Mouse (Mus musculus) midbrain, postnatal 0 days (tissue): ENCODE measurements around the gene Pcca. TPM values are rescaled to one million over a fixed set of nuclear protein-coding genes. Genes with fewer than 3 reads are reported as not detected.

Experiments used
- ATAC-seq: fragments of 200-750 bp; cut with Nextera tagmentation; 2 replicates; pipeline ENCODE4 v1.8.0; 2017; ENCODE audit warnings: moderate number of reproducible peaks, mild to moderate bottlenecking, moderate TSS enrichment, moderate library complexity; ENCODE audit not compliant: low FRiP score
- DNase-seq: peaks from one replicate; pipeline ENCODE4 v3.0.0-alpha.2; 2015; ENCODE audit warnings: low spot score
- H3K27ac ChIP-seq: fragments of 300-500 bp; sonication (generic); 2 replicates; pipeline ENCODE4 v1.5.1; 2014; ENCODE audit warnings: low read depth, mild to moderate bottlenecking, low read length, mixed read lengths
- H3K27me3 ChIP-seq: fragments of 300-500 bp; sonication (generic); 2 replicates; pipeline ENCODE4 v1.6.1; 2014; ENCODE audit warnings: low read length, control low read depth, mixed read lengths; ENCODE audit not compliant: insufficient read depth
- H3K36me3 ChIP-seq: fragments of 300-500 bp; sonication (generic); 2 replicates; pipeline ENCODE4 v1.6.1; 2014; ENCODE audit warnings: low read length, control low read depth, mixed read lengths; ENCODE audit not compliant: insufficient read depth
- H3K4me1 ChIP-seq: fragments of 300-500 bp; sonication (generic); 2 replicates; pipeline ENCODE4 v1.6.1; 2014; ENCODE audit warnings: mild to moderate bottlenecking, control low read depth, antibody characterized with exemption, low read length, mixed read lengths; ENCODE audit not compliant: insufficient read depth
- H3K4me2 ChIP-seq: fragments of 300-500 bp; sonication (generic); 2 replicates; pipeline ENCODE4 v1.6.1; 2014; ENCODE audit warnings: low read depth, mild to moderate bottlenecking, low read length, mixed read lengths; ENCODE audit not compliant: poor library complexity, severe bottlenecking
- H3K4me3 ChIP-seq: fragments of 300-500 bp; sonication (generic); 2 replicates; pipeline ENCODE4 v1.5.1; 2014; ENCODE audit warnings: low read depth, mild to moderate bottlenecking, low read length, moderate library complexity
- H3K9ac ChIP-seq: fragments of 300-500 bp; sonication (generic); replicated peaks from 2 replicates; pipeline ENCODE4 v1.6.1; 2014; ENCODE audit warnings: mild to moderate bottlenecking, low read length, moderate library complexity, mixed read lengths; ENCODE audit not compliant: poor library complexity, severe bottlenecking
- H3K9me3 ChIP-seq: fragments of 300-500 bp; sonication (generic); 2 replicates; pipeline ENCODE4 v1.6.1; 2016; ENCODE audit warnings: low read length, control low read depth
- CTCF ChIP-seq: IDR thresholded peaks from 2 replicates; pipeline ENCODE4 v1.5.1; 2016; ENCODE audit warnings: antibody characterized with exemption, mild to moderate bottlenecking
- WGBS: fragments of 180-500 bp; shearing (Covaris S2); extraction: QIAGEN DNeasy Blood & Tissue Kit; methylation state at CpG from one replicate; pipeline ENCODE4 v1.1.7; 2014; 5-methylcytosine and 5-hydroxymethylcytosine counted together
- polyA plus RNA-seq: library from polyadenylated mRNA; unstranded; fragments of >200 nt; fragmentation: Nextera tagmentation; extraction: Ambion mirVana; gene quantifications from 2 replicates; pipeline ENCODE4 v1.2.1, GENCODE M21; 2015
- total RNA-seq: library from RNA; depleted of rRNA; stranded (reverse); fragments of >200 nt; gene quantifications from 2 replicates; pipeline ENCODE4 v1.2.3, GENCODE M21; 2014

Pcca gene
- total and polyA plus RNA-seq, 2 experiments from 2014 or later = 16.7 to 27.2 TPM

DNA sequence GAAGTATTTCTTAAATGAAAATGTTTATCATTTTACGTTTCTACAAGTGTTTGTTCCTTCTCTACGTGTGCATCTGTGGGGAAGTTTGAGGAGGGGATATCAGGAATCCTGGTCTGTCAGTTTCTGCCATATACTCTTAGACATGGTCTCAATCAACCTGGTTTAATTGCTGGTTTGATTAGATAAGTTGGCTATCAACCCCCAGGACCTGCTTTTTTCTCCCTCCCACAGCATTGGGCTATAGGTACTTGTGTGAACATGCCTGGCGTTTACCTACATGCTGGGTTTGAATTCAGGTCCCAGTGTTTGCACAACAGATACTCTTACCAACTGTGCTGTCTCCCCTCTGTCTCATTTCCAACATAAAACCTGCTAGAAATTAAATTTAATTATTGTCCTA, 78.2 kb downstream of the Pcca start:
- Histone ChIP-seq H3K4me1 (no peaks in the 10 kb centered on the region), H3K9me3 (no peaks in the 10 kb centered on the region), H3K9ac (no peak overlapping the region), H3K27me3 (no peaks in the 10 kb centered on the region), H3K36me3 (no peaks in the 10 kb centered on the region), H3K27ac (no peak overlapping the region), H3K4me2 (no peak overlapping the region), H3K4me3 (no peak overlapping the region)
- TF ChIP-seq CTCF = no peak
- DNase-seq (no peak), ATAC-seq (no peak)
- 93% methylated on average over 3 of the region's 3 CpGs for WGBS

DNA sequence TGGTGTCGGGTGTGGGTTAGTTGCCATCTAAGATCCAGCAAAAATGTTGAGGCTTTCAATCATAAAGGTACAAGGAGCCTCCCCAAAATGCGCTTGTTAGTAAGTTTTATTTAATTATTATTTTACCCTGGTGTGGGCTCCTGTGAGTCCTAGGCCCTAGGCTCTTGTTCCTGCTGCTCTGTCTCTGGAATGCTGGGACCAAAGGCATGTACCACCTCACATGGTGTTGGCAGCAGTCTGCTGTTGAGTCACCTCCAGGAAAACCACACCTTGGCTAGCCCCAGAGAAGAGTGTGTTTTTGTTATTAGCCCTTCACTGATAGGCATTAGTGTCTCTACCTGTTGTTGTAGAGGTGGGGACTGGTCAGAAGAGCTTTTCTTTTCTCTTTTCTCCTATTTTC, 83.5 kb downstream of the Pcca start:
- DNase-seq (no peak), ATAC-seq (no peak)
- Histone ChIP-seq H3K9ac (no peak overlapping the region), H3K4me3 (no peak overlapping the region), H3K36me3 (no peaks in the 10 kb centered on the region), H3K4me1 (no peaks in the 10 kb centered on the region), H3K27ac (no peak overlapping the region), H3K9me3 (no peaks in the 10 kb centered on the region), H3K4me2 (no peak overlapping the region), H3K27me3 (no peaks in the 10 kb centered on the region)
- no peak for TF ChIP-seq CTCF
- whole genome bisulfite sequencing = 98% methylated on average over 2 of the region's 2 CpGs

DNA sequence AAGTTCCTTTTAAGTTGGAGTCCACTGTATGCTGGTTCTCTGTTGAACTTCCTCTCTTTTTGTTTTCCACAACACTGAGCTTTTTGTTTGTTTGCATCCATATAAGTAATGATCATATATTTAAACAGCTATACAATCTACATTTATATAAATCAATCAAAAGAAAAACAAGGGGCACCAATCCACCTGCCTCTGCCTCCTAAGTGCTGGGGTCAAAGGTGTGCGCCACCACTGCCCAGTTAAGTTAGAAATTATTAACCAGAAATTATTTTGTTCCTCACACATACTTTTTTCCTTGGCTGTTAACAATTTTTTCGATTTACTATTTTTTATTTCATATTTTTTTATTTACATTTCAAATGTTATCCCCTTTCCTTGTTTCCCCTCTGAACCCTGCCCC, 99.3 kb downstream of the Pcca start:
- Histone ChIP-seq H3K27ac (no peak overlapping the region), H3K4me3 (no peak overlapping the region), H3K9me3 (no peaks in the 10 kb centered on the region), H3K4me1 (no peaks in the 10 kb centered on the region), H3K27me3 (no peaks in the 10 kb centered on the region), H3K4me2 (no peak overlapping the region), H3K9ac (no peak overlapping the region), H3K36me3 (no peaks in the 10 kb centered on the region)
- 96% methylated on average over 2 of the region's 2 CpGs for whole genome bisulfite sequencing
- no peak for TF ChIP-seq CTCF
- ATAC-seq (no peak), DNase-seq (no peak)

DNA sequence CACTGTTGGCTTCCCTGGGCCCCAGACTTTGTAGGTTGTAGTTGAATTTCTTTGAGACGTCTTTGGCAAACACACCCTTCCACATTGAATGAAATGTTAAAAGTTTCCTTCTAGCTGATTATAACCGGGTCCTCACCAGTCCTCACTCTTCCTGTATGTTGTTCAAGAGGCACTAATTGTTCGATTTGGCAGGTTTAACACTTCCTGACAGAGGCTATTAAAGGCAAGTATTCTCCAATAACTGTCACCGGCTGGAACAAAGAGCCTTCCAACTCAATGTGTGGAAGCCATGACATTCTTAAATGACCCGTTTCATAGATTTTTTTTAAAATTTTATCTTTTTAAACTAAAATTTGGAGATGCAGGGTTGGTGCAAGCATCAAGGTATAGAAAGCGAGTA, 102.5 kb downstream of the Pcca start:
- Histone ChIP-seq H3K36me3 (no peaks in the 10 kb centered on the region), H3K4me3 (no peak overlapping the region), H3K27ac (no peak overlapping the region), H3K27me3 (no peaks in the 10 kb centered on the region), H3K9ac (no peak overlapping the region), H3K4me1 (no peaks in the 10 kb centered on the region), H3K9me3 (no peaks in the 10 kb centered on the region), H3K4me2 (no peak overlapping the region)
- TF ChIP-seq CTCF = no peak
- DNase-seq (no peak), ATAC-seq (no peak)
- whole genome bisulfite sequencing = 34% methylated on average over 6 of the region's 6 CpGs

DNA sequence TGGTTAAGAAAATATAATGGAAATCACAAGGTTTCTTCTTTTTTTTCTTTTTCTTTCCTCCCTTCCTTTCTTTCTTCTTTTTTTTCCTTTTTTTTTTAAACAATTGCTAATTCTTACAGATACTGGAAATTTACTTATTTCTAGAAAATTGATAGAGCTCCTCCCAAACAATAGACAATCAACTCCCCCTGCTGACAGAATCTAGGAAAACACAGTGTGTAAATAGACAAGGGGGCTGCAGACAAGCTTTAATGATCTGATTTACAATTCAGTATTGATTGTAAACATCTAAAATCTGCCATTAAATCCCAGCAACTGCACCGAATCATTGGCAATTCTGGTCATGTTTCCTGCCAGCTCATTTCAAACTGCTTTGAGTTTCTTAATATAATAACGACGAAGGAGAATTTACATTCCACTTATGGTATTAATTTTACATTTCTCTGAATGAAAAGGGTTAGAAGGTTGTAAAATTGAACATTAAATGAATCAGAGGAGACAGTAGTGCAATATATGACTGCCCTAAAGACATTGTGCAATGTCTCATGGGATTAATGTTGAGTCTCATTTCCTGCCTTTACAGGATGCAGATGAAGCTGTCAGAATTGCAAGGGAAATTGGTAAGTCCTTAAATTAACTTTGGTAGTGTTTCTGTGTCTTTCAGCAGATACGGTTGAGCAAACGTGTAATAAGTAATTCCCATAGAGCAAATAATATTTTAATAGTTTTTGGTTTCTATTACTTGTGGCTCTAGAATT, 103.9 kb downstream of the Pcca start:
- ATAC-seq = no peak
- Histone ChIP-seq H3K4me1 (no peaks in the 10 kb centered on the region), H3K9ac (no peak overlapping the region), H3K36me3 (no peaks in the 10 kb centered on the region), H3K27me3 (no peaks in the 10 kb centered on the region), H3K4me2 (no peak overlapping the region), H3K27ac (no peak overlapping the region), H3K4me3 (no peak overlapping the region), H3K9me3 (no peaks in the 10 kb centered on the region)
- peak; percentile 60 for DNase-seq
- peak; percentile 57 for TF ChIP-seq CTCF
- whole genome bisulfite sequencing = 62% methylated on average over 5 of the region's 5 CpGs

DNA sequence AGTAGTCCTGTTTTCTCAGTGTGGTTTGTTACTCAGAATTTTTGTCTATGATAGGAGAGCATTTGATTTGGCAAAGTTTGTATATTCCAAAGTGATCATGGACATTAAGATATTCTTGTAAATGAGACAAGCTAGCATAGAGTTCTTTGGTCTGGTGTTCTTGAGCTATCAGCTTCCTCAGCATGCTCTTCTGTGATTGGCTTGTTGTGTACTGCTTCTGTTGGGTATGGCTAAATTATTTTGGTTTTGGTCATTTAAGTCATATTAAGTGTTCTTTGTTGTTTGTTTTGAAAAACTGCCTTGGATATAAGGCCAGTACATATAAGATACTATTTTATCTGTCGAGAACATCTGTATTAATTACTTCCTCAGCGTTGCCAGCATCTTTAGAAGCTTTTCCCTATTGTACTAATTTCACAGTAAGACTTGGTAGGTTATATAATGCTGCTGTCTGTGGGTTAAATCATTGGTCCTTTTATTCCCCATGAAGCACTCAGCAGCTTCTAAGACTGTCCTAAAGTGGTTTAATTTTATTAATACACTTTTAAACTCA, 105.1 kb downstream of the Pcca start:
- H3K4me1 ChIP-seq = no peaks in the 10 kb centered on the region
- no peak for DNase-seq
- ATAC-seq = no peak
- H3K27ac ChIP-seq = no peak overlapping the region
- 83% methylated on average over 2 of the region's 2 CpGs for whole genome bisulfite sequencing
- no peak overlapping the region for H3K4me3 ChIP-seq
- H3K9me3 ChIP-seq = no peaks in the 10 kb centered on the region
- no peak overlapping the region for H3K4me2 ChIP-seq
- H3K9ac ChIP-seq = no peak overlapping the region
- H3K27me3 ChIP-seq = no peaks in the 10 kb centered on the region
- no peaks in the 10 kb centered on the region for H3K36me3 ChIP-seq
- TF ChIP-seq CTCF = no peak
